Mouse (Mus musculus): ENCODE results near the gene Mmp19.

GRCm38 (mm10) chr10:128805092-128806000 is 14.6 kb downstream of the Mmp19 start:
- TF ChIP-seq POLR2A (IDR thresholded peaks at IDR 0.05; ENCODE audit: borderline replicate concordance, low read depth, low read length), result peak; percentile 79; the same call in 1 of the 2 replicates
- no peak for TF ChIP-seq CTCF (IDR thresholded peaks at IDR 0.05; ENCODE audit: low read depth, low read length)

All from bone marrow macrophage, adult 2 months (primary cell).